ENCODE assay signal across 10 mouse cellular contexts in the genomic region with DNA sequence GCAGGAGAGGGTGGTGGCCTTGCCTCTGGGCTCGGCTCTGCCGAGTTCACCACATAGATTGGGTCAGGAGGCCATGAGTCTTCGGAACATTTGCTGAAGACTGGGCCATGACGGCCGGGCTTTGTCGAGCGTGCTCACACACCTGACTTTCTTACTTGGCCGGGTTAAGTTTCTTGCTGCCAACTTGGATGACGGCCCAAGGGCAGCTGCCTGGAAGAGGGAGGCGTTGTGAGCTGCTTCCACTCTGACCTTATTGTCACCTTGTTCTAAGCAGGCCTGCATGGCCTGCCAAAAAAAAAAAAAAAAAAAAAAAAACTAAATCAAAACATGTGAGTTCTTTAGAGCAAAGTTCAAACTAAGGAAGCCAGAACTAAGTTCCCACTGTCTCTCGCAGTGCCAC.
DNase-seq lines count a peak whose midpoint lies in the region; ATAC-seq and TF ChIP-seq lines count a peak whose summit lies in the region.
"Had no signal": no experiment of that assay in that cellular context is flagged by ENCODE, and none has a peak within 500 bp of the region (broad histone marks: within the 10 kb centered on the region; RNA-seq: fewer than 3 reads in every experiment).

No protein-coding gene starts in this region.

- H3K36me3 ChIP-seq in hindbrain, postnatal 0 days (ENCODE audit: insufficient read depth, low read length) = no peaks in the 10 kb centered on the region
- H3K36me3 ChIP-seq in hindbrain, embryonic 16.5 days (ENCODE audit: control insufficient read depth, insufficient read depth, low read length) = no peaks in the 10 kb centered on the region
- H3K36me3 ChIP-seq in forebrain, embryonic 10.5 days (replicated peaks) = no peaks in the 10 kb centered on the region
- H3K36me3 ChIP-seq in midbrain, embryonic 10.5 days = no peaks in the 10 kb centered on the region
- H3K36me3 ChIP-seq: stomach, embryonic 15.5 days had no signal

- H3K27me3 ChIP-seq in hindbrain, postnatal 0 days (ENCODE audit: insufficient read depth, low read length) = no peaks in the 10 kb centered on the region
- no peaks in the 10 kb centered on the region for H3K27me3 ChIP-seq in hindbrain, embryonic 16.5 days (replicated peaks; ENCODE audit: control insufficient read depth, insufficient read depth, low read length)
- H3K27me3 ChIP-seq in forebrain, embryonic 10.5 days (ENCODE audit: poor library complexity, severe bottlenecking) = 0 out of 2 replicates have a peak, but pooled peaks cover 3% of the 10 kb centered on the region
- H3K27me3 ChIP-seq in midbrain, embryonic 10.5 days (ENCODE audit: low read depth, poor library complexity, severe bottlenecking) = peaks cover 35% of the 10 kb centered on the region
- H3K27me3 ChIP-seq: stomach, embryonic 15.5 days had no signal

- no peaks in the 10 kb centered on the region for H3K9me3 ChIP-seq in hindbrain, postnatal 0 days (ENCODE audit: low read length)
- no peaks in the 10 kb centered on the region for H3K9me3 ChIP-seq in hindbrain, embryonic 16.5 days (ENCODE audit: control insufficient read depth, low read length)
- no peaks in the 10 kb centered on the region for H3K9me3 ChIP-seq in forebrain, embryonic 10.5 days
- H3K9me3 ChIP-seq in midbrain, embryonic 10.5 days (replicated peaks) = no peaks in the 10 kb centered on the region
- H3K9me3 ChIP-seq: stomach, embryonic 15.5 days had no signal

- no peak overlapping the region for H3K4me3 ChIP-seq in hindbrain, postnatal 0 days (ENCODE audit: low read length)
- H3K4me3 ChIP-seq in hindbrain, embryonic 16.5 days (ENCODE audit: low read length) = no peak overlapping the region
- H3K4me3 ChIP-seq in forebrain, embryonic 10.5 days = no peak overlapping the region
- no peak overlapping the region for H3K4me3 ChIP-seq in midbrain, embryonic 10.5 days
- H3K4me3 ChIP-seq: stomach, embryonic 15.5 days had no signal

- H3K4me1 ChIP-seq in hindbrain, postnatal 0 days (ENCODE audit: insufficient read depth, low read length) = peaks cover 4% of the 10 kb centered on the region; the same call in 1 of the 2 replicates
- no peaks in the 10 kb centered on the region; the same call in 1 of the 2 replicates for H3K4me1 ChIP-seq in hindbrain, embryonic 16.5 days (ENCODE audit: control insufficient read depth, insufficient read depth, low read depth, low read length)
- peaks cover 17% of the 10 kb centered on the region for H3K4me1 ChIP-seq in forebrain, embryonic 10.5 days
- peaks cover 21% of the 10 kb centered on the region for H3K4me1 ChIP-seq in midbrain, embryonic 10.5 days

- TF ChIP-seq CTCF in hindbrain, postnatal 0 days (IDR thresholded peaks at IDR 0.05; ENCODE audit: low read depth) = no peak

- H3K27ac ChIP-seq in hindbrain, postnatal 0 days = no peak overlapping the region
- no peak overlapping the region for H3K27ac ChIP-seq in hindbrain, embryonic 16.5 days (ENCODE audit: low read depth, low read length)
- H3K27ac ChIP-seq in forebrain, embryonic 10.5 days = no peak overlapping the region
- H3K27ac ChIP-seq in midbrain, embryonic 10.5 days (replicated peaks) = no peak overlapping the region
- H3K27ac ChIP-seq: stomach, embryonic 15.5 days had no signal

- peak; percentile 20 for DNase-seq in hindbrain, postnatal 0 days (ENCODE audit: low spot score)
- DNase-seq in gastrocnemius, adult 18-20 months (ENCODE audit: low spot score) = peak; percentile 79
- DNase-seq in kidney, adult 9 months = peak; percentile 97
- peak; percentile 18 to 46 for DNase-seq in lung, postnatal 4 days
- no peak for DNase-seq in forebrain, embryonic 10.5 days (ENCODE audit: extremely low spot score, low spot score)
- DNase-seq in embryo, embryonic 11 days = no peak
- DNase-seq in midbrain, embryonic 10.5 days (ENCODE audit: low spot score) = no peak
- DNase-seq: forebrain, postnatal 0 days had no signal

- no peak for ATAC-seq in hindbrain, postnatal 0 days
- no peak for ATAC-seq in hindbrain, embryonic 16.5 days
- ATAC-seq: forebrain, postnatal 0 days had no signal

- no peak overlapping the region for H3K9ac ChIP-seq in hindbrain, postnatal 0 days (replicated peaks; ENCODE audit: low read length)
- H3K9ac ChIP-seq in hindbrain, embryonic 16.5 days (ENCODE audit: low read depth, low read length) = no peak overlapping the region
- H3K9ac ChIP-seq: forebrain, postnatal 0 days; stomach, embryonic 15.5 days had no signal

- WGBS in hindbrain, postnatal 0 days = 51% methylated on average over 11 of the region's 11 CpGs
- 70% methylated on average over 11 of the region's 11 CpGs for WGBS in hindbrain, embryonic 16.5 days
- 73% methylated on average over 11 of the region's 11 CpGs for WGBS in forebrain, embryonic 10.5 days
- WGBS in midbrain, embryonic 10.5 days = 75% methylated on average over 11 of the region's 11 CpGs

- H3K4me2 ChIP-seq in hindbrain, postnatal 0 days (ENCODE audit: low read depth, low read length) = no peak overlapping the region
- no peak overlapping the region for H3K4me2 ChIP-seq in hindbrain, embryonic 16.5 days (ENCODE audit: low read length)
- H3K4me2 ChIP-seq: stomach, embryonic 15.5 days had no signal

Comparison
In these comparisons a context has a peak if more than half of its experiments do, and no peak if none do; other contexts are left out.
1. DNase-seq: peak in hindbrain, postnatal 0 days (single experiment), gastrocnemius, adult 18-20 months (single experiment), kidney, adult 9 months (single experiment) and lung, postnatal 4 days (2 of 2); none in forebrain, embryonic 10.5 days (single experiment), embryo, embryonic 11 days (single experiment) and midbrain, embryonic 10.5 days (single experiment).